Mouse (Mus musculus) heart, postnatal 0 days (tissue): ENCODE measurements at regions not wholly inside any gene's neighbourhood (a gene's known extent, or its start where the extent isn't known, plus 50 kb on each side); places are given as distances from the start of the nearest gene placed in this dataset.
A peak's percentile ranks its signal among the peaks of the same experiment; 100 is the strongest.

Experiments used
- CTCF ChIP-seq: IDR thresholded peaks from 2 replicates; pipeline ENCODE4 v1.5.1; 2016; ENCODE audit warnings: antibody characterized with exemption, control low read depth, low read depth
- EP300 ChIP-seq: IDR thresholded peaks from 2 replicates; pipeline ENCODE4 v1.6.1; 2016; ENCODE audit warnings: antibody characterized with exemption, low read depth

DNA sequence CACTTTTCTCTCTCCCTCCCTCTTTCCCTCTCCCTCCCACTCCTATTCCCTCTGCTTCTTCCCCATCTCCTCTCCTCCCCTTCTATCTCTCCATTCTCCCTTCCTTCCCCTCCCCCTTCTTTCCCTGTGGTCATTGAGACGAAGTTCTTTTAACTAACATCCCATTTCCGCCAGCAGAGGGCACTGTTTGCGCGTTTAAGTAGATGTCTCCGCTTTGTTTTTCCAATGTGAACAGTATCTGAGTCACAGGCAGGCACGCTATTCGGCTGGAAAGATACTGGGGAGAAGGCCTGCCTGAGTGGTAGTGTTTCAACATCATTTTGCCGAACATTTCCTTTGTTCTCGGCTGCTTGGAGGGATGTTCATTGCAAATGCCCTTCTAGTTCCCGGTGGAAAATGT lies 77.5 kb downstream of the Gm5426 start:
- TF ChIP-seq CTCF: peak; percentile 96
- TF ChIP-seq EP300: no peak
